Comparison of ENCODE assay signal across 24 mouse cellular contexts in genomic region chr7:4420230-4420629, GRCm38 (mm10). TPM values are rescaled to one million over a fixed set of nuclear protein-coding genes. Genes with fewer than 3 reads are reported as not detected.
"Had no signal": no experiment of that assay in that cellular context is flagged by ENCODE, and none has a peak within 500 bp of the region (broad histone marks: within the 10 kb centered on the region; RNA-seq: fewer than 3 reads in every experiment).

No protein-coding gene starts in this region.

- H3K4me1 ChIP-seq: kidney, embryonic 15.5 days; limb, embryonic 12.5 days; limb, embryonic 15.5 days; lung, embryonic 15.5 days; midbrain, embryonic 10.5 days; midbrain, embryonic 13.5 days; neural tube, embryonic 13.5 days had no signal

- H3K27ac ChIP-seq: kidney, embryonic 15.5 days; limb, embryonic 12.5 days; limb, embryonic 15.5 days; liver, embryonic 14.5 days; lung, embryonic 15.5 days; midbrain, embryonic 10.5 days; midbrain, embryonic 13.5 days; neural tube, embryonic 13.5 days; stomach, postnatal 0 days had no signal

- H3K9ac ChIP-seq: kidney, embryonic 15.5 days; limb, embryonic 12.5 days; limb, embryonic 15.5 days; liver, embryonic 14.5 days; lung, embryonic 15.5 days; midbrain, embryonic 13.5 days; neural tube, embryonic 13.5 days had no signal

- ATAC-seq: midbrain, embryonic 13.5 days; midbrain, embryonic 16.5 days had no signal

- H3K4me2 ChIP-seq: kidney, embryonic 15.5 days; limb, embryonic 12.5 days; limb, embryonic 15.5 days; liver, embryonic 11.5 days; lung, embryonic 15.5 days; midbrain, embryonic 13.5 days; neural tube, embryonic 13.5 days had no signal

- DNase-seq: kidney, adult 11 months; kidney, adult 8-10 months; kidney, postnatal 10 days; kidney, postnatal 4 days; lung, adult 18-20 months; lung, postnatal 10 days; lung, postnatal 36 days; retina, postnatal 1 day; thymus, postnatal 25 days had no signal

- H3K9me3 ChIP-seq: kidney, embryonic 15.5 days; limb, embryonic 12.5 days; limb, embryonic 15.5 days; lung, embryonic 15.5 days; midbrain, embryonic 10.5 days; midbrain, embryonic 13.5 days; neural tube, embryonic 13.5 days had no signal

- H3K4me3 ChIP-seq: kidney, embryonic 15.5 days; limb, embryonic 12.5 days; limb, embryonic 15.5 days; lung, embryonic 15.5 days; megakaryocyte, embryonic 14.5 days; midbrain, embryonic 10.5 days; midbrain, embryonic 13.5 days; myocyte; neural tube, embryonic 13.5 days had no signal

- H3K27me3 ChIP-seq: kidney, embryonic 15.5 days; limb, embryonic 12.5 days; limb, embryonic 15.5 days; lung, embryonic 15.5 days; megakaryocyte, embryonic 14.5 days; midbrain, embryonic 13.5 days; neural tube, embryonic 13.5 days had no signal

RNA-seq across cellular contexts. Expression of gene Gp6, which starts 22.7 kb away (rescaled TPM):
- polyA plus RNA-seq: kidney, embryonic 15.5 days; limb, embryonic 15.5 days; myocyte; small intestine, adult 2 months; thymus, postnatal 0 days had no signal
